Mouse (Mus musculus): ENCODE measurements around the gene Slc2a5.

- no peak for TF ChIP-seq TCF12 (IDR thresholded peaks at IDR 0.05; ENCODE audit: low read depth, low read length)
- TF ChIP-seq SIN3A (IDR thresholded peaks at IDR 0.05; ENCODE audit: low read length): no peak
- TF ChIP-seq UBTF (IDR thresholded peaks at IDR 0.05; ENCODE audit: borderline replicate concordance, insufficient read depth, low read depth, low read length): no peak
- TF ChIP-seq HCFC1 (IDR thresholded peaks at IDR 0.05; ENCODE audit: low read depth, low read length): no peak
- TF ChIP-seq CTCF (IDR thresholded peaks at IDR 0.05 in 2 of 3, conservative IDR thresholded peaks at IDR 0.05 in 1 of 3; ENCODE audit: control insufficient read depth in 1 of 3, insufficient read depth in 1 of 3, low read depth in 2 of 3, low read length in 3 of 3, poor library complexity in 1 of 3, severe bottlenecking in 1 of 3): no peak
- no peak for TF ChIP-seq MYB (IDR thresholded peaks at IDR 0.05; ENCODE audit: low read depth, low read length)
- no peak for TF ChIP-seq POLR2A (IDR thresholded peaks at IDR 0.05; ENCODE audit: control insufficient read depth in 1 of 2, insufficient read depth in 1 of 2, low read depth in 1 of 2, low read length in 2 of 2, poor library complexity in 1 of 2)
- no peak for TF ChIP-seq ETS1 (IDR thresholded peaks at IDR 0.05; ENCODE audit: low read depth, low read length)
Observed at GRCm38 (mm10) chr4:150102822-150103221, 16.3 kb upstream of the Slc2a5 start.

Measured in MEL (cell line).